Mouse (Mus musculus) limb, embryonic 10.5 days (tissue): ENCODE measurements around the gene Gabrg3. TPM values are rescaled to one million over a fixed set of nuclear protein-coding genes. Genes with fewer than 3 reads are reported as not detected.
"Not testable (repeated sequence)": the region's sequence is repeated elsewhere in the genome, so short reads cannot be mapped to it uniquely, and the experiment has no call there.

ENCODE experiments used
- DNase-seq: peaks from one replicate; pipeline ENCODE4 v3.0.0-alpha.2; 2017; ENCODE audit warnings: low spot score
- H3K27ac ChIP-seq: fragments of 300-500 bp; sonication (generic); 2 replicates; pipeline ENCODE4 v1.5.1; 2016; ENCODE audit warnings: mild to moderate bottlenecking
- H3K27me3 ChIP-seq: fragments of 300-500 bp; sonication (generic); 2 replicates; pipeline ENCODE4 v1.6.1; 2016; ENCODE audit warnings: low read depth, mild to moderate bottlenecking; ENCODE audit not compliant: poor library complexity, severe bottlenecking
- H3K36me3 ChIP-seq: fragments of 300-500 bp; sonication (generic); 2 replicates; pipeline ENCODE4 v1.6.1; 2016; ENCODE audit warnings: mild to moderate bottlenecking, moderate library complexity
- H3K4me1 ChIP-seq: fragments of 300-500 bp; sonication (generic); 2 replicates; pipeline ENCODE4 v1.6.1; 2016
- H3K4me3 ChIP-seq: fragments of 300-500 bp; sonication (generic); 2 replicates; pipeline ENCODE4 v1.5.1; 2016; ENCODE audit warnings: mild to moderate bottlenecking, moderate library complexity
- H3K9me3 ChIP-seq: fragments of 300-500 bp; sonication (generic); replicated peaks from 2 replicates; pipeline ENCODE4 v1.6.1; 2016; ENCODE audit warnings: mild to moderate bottlenecking
- WGBS: fragments of 180-500 bp; shearing (Covaris S2); methylation state at CpG from one replicate; pipeline ENCODE4 v1.1.7; 2016; 5-methylcytosine and 5-hydroxymethylcytosine counted together
- polyA plus RNA-seq: library from polyadenylated mRNA; unstranded; fragments of >200 nt; fragmentation: Nextera tagmentation; extraction: Ambion mirVana; gene quantifications from 2 replicates; pipeline ENCODE4 v1.2.1, GENCODE M21; 2016

Gene Gabrg3
- polyA plus RNA-seq, 1 experiment from 2014 or later = 0.34 TPM

DNA sequence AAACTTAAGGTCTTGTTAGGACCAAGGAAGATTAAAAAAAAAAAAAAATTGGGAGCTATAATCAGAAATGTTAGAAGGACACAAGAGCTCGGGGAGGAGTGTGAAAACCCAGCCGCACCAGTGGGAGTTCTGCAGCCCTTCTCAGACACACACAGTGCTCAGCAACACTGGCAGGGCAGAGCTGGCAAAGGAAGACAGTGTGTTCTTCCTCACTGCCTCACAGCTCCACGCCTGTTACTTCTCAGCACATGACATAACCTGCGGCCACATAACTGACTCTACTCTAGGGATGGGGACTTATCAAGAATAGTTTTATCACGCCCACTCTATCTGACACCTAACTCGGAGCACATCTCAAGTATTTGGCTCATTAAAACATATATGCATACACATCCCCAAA, 103.8 kb downstream of the Gabrg3 start:
- Histone ChIP-seq H3K27ac (no peak overlapping the region), H3K4me1 (no peaks in the 10 kb centered on the region), H3K27me3 (no peaks in the 10 kb centered on the region), H3K9me3 (no peaks in the 10 kb centered on the region), H3K36me3 (no peaks in the 10 kb centered on the region), H3K4me3 (no peak overlapping the region)
- DNase-seq = no peak
- 85% methylated on average over 6 of the region's 6 CpGs for WGBS

DNA sequence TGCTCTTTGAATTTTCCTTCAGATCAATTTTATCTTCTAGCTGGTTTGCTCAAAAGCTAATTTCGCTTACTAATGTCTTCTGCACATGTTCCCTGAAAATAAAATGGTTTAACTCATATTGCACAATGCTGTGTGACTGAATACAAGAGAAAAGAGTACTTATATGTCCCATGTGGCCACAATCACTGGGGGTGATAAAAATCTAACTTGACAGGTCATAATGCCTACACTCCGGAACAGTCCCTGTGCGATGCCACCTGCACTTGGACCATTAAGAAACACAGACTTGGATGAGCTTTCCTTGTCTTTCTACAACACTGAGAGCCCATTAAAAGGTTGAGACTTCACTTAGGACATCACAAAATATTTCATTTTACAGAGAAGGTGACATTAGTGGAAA, 108.1 kb downstream of the Gabrg3 start:
- no peak for DNase-seq
- Histone ChIP-seq H3K9me3 (no peaks in the 10 kb centered on the region), H3K27ac (no peak overlapping the region), H3K27me3 (no peaks in the 10 kb centered on the region), H3K4me1 (no peaks in the 10 kb centered on the region), H3K4me3 (no peak overlapping the region), H3K36me3 (no peaks in the 10 kb centered on the region)
- 91% methylated on average over 3 of the region's 3 CpGs for WGBS

DNA sequence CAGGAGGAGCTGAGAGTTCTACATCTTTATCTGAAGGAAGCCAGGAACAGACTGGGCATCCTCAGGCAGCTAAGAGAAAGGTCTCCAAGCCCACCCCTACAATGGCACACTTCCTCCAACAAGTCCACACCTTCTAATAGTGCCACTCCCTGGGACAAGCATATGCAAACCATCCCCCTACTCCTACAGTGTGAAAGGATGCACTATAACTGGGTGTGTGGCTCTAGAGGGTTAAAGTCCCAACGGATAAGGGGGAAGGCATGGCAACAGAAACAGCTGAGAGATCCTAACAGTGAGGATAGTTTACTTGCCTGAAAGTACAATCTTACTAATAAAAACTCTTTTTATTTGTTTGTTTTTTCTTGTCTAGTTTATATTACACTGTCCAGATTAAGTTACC, 126.8 kb downstream of the Gabrg3 start:
- no peak for DNase-seq
- H3K9me3 ChIP-seq = no peaks in the 10 kb centered on the region
- H3K4me1 ChIP-seq = no peaks in the 10 kb centered on the region
- H3K27me3 ChIP-seq = no peaks in the 10 kb centered on the region
- no peaks in the 10 kb centered on the region for H3K36me3 ChIP-seq
- WGBS = 96% methylated on average over 1 of the region's 1 CpGs
- H3K27ac ChIP-seq = no peak overlapping the region
- H3K4me3 ChIP-seq = no peak overlapping the region

DNA sequence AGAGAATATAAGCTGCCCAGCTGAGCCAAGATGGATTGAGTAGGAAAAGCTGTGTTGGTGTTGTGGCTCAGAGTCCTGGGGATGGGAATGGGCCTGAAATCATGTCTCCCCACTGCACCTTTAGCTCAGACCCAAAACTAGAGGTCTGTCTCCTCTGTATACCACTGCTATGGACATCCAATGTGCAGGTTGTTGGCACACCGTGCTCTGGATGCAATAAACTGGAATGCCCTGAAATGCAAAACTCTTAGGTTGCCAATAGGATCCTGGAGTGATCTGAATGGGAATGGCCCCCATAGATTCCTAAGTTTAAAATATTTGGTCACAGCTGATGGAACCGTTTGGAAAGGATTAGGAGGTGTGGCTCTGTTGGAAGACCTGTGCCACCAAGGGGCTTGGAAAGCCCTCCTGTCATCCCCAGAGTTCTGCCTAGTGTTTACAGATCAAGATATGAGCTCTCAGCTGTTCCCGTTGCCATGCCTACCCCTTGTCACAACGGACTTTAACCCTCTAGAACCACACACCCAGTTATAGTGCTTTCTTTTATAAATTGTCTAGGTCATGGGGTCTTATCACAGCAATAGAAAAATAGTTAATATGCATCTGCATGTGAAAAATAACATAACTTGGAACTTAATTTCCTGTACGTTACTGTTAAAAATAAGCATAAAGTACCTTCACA, 128.0 kb downstream of the Gabrg3 start:
- Histone ChIP-seq H3K27ac (no peak overlapping the region), H3K36me3 (no peaks in the 10 kb centered on the region), H3K27me3 (no peaks in the 10 kb centered on the region), H3K4me3 (no peak overlapping the region), H3K4me1 (no peaks in the 10 kb centered on the region), H3K9me3 (no peaks in the 10 kb centered on the region)
- WGBS = 84% methylated on average over 5 of the region's 5 CpGs
- DNase-seq = no peak

DNA sequence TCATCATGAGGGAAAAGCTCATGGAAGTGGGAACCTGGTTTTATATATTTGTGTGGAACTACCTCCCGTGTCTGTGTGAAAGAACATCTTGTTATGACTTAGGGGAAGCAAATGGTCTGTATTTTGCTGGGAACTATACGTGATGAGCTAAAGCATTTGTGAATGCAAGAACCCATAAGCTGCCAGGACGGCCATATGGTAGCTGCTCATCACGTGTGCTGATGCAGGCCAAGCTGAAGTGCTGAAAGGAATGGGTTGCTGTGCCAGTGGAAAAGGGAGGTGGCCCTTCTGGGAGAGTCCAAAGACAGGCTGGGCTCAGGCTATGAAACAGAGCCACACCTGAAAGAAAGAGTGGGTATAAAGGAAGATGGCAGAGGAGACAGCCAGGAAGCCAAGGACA, 143.0 kb downstream of the Gabrg3 start:
- Histone ChIP-seq H3K9me3 (no peaks in the 10 kb centered on the region), H3K4me1 (no peaks in the 10 kb centered on the region), H3K36me3 (no peaks in the 10 kb centered on the region), H3K4me3 (no peak overlapping the region), H3K27me3 (no peaks in the 10 kb centered on the region), H3K27ac (no peak overlapping the region)
- DNase-seq = no peak
- WGBS = 85% methylated on average over 4 of the region's 4 CpGs

DNA sequence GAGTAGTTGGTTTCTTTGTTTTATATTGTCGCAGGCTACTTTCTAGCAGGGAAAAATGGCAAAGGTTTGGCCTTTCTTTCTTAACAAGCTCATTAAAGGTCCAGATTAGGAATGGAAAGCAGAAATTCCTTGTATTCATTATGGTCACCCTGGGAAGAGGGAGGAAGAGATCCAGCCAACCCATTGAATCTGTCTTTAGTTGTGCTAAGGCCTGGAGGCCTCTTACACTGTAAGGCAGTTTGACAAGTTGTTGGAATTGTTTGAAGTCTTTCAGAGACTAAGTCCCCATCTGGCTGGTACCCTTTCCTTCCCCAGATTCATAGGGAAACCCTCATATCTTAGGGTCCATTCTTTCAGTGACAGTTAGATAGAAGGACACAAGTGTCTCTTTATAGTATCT, 172.9 kb downstream of the Gabrg3 start:
- DNase-seq = no peak
- Histone ChIP-seq H3K27ac (no peak overlapping the region), H3K4me3 (no peak overlapping the region), H3K27me3 (no peaks in the 10 kb centered on the region), H3K36me3 (no peaks in the 10 kb centered on the region), H3K9me3 (no peaks in the 10 kb centered on the region), H3K4me1 (no peaks in the 10 kb centered on the region)
- WGBS = 86% methylated on average over 1 of the region's 1 CpGs

DNA sequence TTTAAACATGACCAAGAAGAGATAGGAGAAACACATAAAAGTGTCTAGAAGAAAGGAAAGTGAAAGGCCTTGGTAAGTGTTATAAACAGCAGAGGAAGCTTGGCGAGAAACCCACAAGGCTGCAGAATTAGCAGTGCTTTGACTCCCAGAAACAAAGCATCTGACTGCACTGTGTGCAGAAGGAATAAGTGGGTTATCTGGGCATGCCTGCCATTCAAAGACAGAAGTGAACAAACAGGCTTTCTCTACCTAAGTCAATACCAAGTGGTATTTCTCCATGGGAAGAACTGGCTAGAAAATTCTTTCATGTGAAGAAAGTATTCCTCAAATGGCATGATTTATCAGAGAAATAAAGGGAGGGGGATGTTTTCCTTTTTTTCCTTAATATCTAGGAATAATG, 201.0 kb downstream of the Gabrg3 start:
- Histone ChIP-seq H3K4me3 (no peak overlapping the region), H3K36me3 (no peaks in the 10 kb centered on the region), H3K9me3 (no peaks in the 10 kb centered on the region), H3K4me1 (no peaks in the 10 kb centered on the region), H3K27ac (no peak overlapping the region), H3K27me3 (no peaks in the 10 kb centered on the region)
- no peak for DNase-seq
- 83% methylated on average over 1 of the region's 1 CpGs for WGBS

DNA sequence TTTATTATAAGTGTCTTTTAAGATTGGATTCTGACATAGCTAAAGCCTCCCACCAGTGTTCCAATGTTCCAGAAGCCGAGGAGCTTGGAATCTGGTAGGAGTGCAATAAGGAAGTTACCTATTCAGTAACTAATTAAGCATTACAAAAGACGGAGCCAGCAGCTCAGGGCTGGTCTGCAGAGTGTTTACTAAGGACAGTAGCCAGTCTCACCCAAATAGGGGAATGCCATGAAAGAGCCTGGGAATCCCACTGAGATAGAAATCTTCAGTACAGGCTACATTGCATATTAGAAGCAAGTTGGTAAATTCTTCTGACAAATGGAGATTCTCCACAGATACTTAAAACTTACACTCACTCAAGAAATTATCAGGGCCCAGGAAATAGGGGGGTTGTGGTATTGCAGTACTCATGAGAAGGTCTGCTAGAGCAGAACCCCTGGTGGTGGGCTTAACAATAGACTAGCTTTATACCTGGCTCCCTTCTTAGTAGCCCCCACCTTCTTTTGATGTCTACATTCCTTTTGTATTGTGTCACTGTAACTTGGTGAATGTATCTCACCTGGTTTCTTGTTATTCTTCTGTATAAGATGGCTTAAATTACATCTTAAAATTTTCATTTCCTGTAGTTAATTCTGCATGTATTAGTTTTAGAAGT, 211.0 kb downstream of the Gabrg3 start:
- not testable (repeated sequence) for H3K4me1 ChIP-seq, H3K36me3 ChIP-seq, H3K4me3 ChIP-seq, H3K27ac ChIP-seq, DNase-seq, H3K27me3 ChIP-seq, H3K9me3 ChIP-seq
- WGBS = 73% methylated on average over 2 of the region's 2 CpGs

DNA sequence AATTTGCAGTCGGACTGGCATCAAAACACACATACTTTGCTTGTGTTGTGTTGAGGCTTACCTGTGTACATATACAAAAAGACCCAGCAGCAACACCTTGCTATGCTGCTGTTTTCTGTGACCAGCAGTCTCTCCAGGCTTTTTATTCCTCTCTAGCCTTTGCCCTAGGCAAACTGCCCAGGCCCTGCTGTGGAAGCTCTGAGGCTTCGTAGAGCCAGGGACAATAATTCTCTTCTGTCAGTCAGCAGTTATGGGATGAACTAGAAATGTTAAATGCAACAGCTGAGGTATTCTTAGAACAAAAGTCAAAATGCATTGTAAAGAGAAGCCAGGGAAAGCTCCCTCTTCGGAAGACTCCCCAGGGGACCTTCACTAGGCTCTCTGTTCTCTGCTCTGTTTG, 220.1 kb downstream of the Gabrg3 start:
- no peaks in the 10 kb centered on the region for H3K36me3 ChIP-seq
- no peak overlapping the region for H3K4me3 ChIP-seq
- DNase-seq = no peak
- no peaks in the 10 kb centered on the region for H3K27me3 ChIP-seq
- 83% methylated on average over 3 of the region's 3 CpGs for WGBS
- no peak overlapping the region for H3K27ac ChIP-seq
- no peaks in the 10 kb centered on the region for H3K4me1 ChIP-seq
- H3K9me3 ChIP-seq = no peaks in the 10 kb centered on the region

DNA sequence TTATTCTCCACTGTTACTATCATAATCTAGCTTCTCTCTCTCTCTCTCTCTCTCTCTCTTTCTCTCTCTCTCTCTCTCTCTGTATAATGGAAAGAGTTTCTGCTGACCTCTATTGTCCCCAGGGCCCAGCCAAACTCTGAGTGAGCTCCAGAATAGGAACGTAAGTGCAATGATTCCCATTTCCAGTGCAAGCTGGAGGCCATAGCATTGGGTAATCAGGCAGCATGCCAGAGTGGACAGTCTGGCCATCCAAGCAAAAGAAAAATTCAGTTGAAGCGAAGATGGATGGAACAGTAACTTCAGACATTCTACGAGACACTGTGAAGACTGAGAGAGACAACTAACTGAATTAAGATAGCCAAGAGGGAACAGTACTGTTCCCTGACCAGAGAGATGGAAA, 228.8 kb downstream of the Gabrg3 start:
- Histone ChIP-seq H3K36me3 (no peaks in the 10 kb centered on the region), H3K4me1 (no peaks in the 10 kb centered on the region), H3K9me3 (no peaks in the 10 kb centered on the region), H3K27ac (no peak overlapping the region), H3K4me3 (no peak overlapping the region), H3K27me3 (no peaks in the 10 kb centered on the region)
- DNase-seq = no peak
- WGBS = 84% methylated on average over 3 of the region's 3 CpGs

DNA sequence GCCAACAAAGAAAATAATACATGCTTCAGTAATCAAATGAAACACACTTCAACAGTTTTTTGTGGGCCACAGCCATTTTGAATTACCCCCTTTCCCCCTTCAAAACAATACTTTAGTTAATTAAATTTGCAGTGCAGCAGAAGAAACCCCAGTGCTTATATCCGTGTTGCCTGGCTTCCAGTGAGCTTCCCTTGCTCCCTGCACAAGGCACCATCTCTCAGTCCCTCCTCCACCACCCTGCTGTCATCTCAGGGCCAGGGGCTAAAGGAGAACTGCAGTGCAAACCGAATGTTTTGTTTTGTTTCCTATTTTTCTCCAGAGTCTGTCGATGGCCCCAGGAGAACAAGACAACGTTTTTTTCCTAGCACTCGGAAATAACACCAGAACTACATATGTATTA, 233.2 kb downstream of the Gabrg3 start:
- no peaks in the 10 kb centered on the region for H3K36me3 ChIP-seq
- no peak overlapping the region for H3K4me3 ChIP-seq
- no peaks in the 10 kb centered on the region for H3K9me3 ChIP-seq
- no peaks in the 10 kb centered on the region for H3K4me1 ChIP-seq
- WGBS = 73% methylated on average over 5 of the region's 5 CpGs
- no peak overlapping the region for H3K27ac ChIP-seq
- no peaks in the 10 kb centered on the region for H3K27me3 ChIP-seq
- DNase-seq = no peak

DNA sequence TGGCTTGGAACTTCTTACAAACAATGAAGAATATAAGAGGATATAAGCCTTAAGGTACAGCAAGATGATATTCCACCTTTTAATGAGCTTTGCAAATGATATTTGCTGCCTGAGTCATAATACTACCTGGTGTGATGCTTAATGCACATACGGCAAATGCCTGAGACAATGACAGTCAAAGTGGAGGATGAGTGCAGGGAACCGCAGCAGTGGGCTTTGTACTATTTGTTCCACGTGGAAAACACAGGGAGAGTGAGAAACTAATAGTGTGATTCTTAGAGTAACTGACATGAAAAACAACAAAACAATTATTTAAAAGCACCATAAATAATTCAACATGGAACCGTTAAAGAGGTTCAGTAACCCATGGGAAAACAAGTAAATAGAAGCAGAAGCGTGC, 236.2 kb downstream of the Gabrg3 start:
- Histone ChIP-seq H3K36me3 (no peaks in the 10 kb centered on the region), H3K9me3 (no peaks in the 10 kb centered on the region), H3K4me3 (no peak overlapping the region), H3K27ac (no peak overlapping the region), H3K4me1 (no peaks in the 10 kb centered on the region), H3K27me3 (no peaks in the 10 kb centered on the region)
- no peak for DNase-seq
- WGBS = 82% methylated on average over 5 of the region's 5 CpGs

DNA sequence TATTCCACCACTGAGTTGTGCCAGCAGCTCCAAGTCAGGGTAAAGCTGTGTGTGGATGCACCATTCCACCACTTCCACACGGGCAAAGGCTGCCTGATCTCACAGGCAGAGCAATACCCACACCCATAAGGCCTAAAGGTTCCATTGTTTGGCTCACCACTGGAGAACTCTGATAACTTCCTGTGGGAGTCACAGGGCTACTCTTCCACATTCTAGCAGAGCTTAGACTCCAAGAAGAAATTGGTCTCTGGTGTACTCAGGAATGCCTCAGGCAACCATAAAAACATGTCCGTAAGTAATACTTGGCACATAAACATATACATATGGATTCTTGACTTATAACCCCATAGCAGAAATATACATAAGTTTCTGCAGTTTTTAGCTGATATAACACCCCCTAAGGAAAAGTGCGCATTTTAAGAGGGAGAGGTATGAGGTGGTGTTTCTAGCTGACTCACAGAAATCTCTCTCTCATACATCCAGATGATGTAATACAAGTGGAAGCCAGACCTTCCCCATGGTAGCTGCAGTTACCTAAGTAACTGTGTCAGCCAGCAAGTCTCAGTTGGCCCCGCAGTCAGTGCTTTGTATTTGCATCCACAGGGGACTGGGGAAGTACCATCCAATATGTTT, 248.8 kb downstream of the Gabrg3 start:
- no peak for DNase-seq
- Histone ChIP-seq H3K27me3 (no peaks in the 10 kb centered on the region), H3K9me3 (no peaks in the 10 kb centered on the region), H3K36me3 (no peaks in the 10 kb centered on the region), H3K27ac (no peak overlapping the region), H3K4me1 (no peaks in the 10 kb centered on the region), H3K4me3 (no peak overlapping the region)
- WGBS = 90% methylated on average over 4 of the region's 4 CpGs
